Mouse (Mus musculus): Measurements from ENCODE around the gene Vcp. TPM values are rescaled to one million over a fixed set of nuclear protein-coding genes. Genes with fewer than 3 reads are reported as not detected.

The Vcp gene
- polyA plus RNA-seq, 1 experiment: 319 TPM

GRCm38 (mm10) chr4:42933630-42934029, 66.7 kb downstream of the Vcp start:
- no peak overlapping the region for H3K4me3 ChIP-seq (ENCODE audit: insufficient read depth, poor library complexity, severe bottlenecking)
- H3K36me3 ChIP-seq (ENCODE audit: control insufficient read depth, insufficient read depth): no peaks in the 10 kb centered on the region
- TF ChIP-seq FOSL1 (IDR thresholded peaks at IDR 0.05; ENCODE audit: insufficient read depth, low read length, poor library complexity, severe bottlenecking) (no peak), USF1 (IDR thresholded peaks at IDR 0.05; ENCODE audit: low read depth) (no peak), CEBPB (IDR thresholded peaks at IDR 0.05; ENCODE audit: low read depth) (no peak), MAX (IDR thresholded peaks at IDR 0.05) (no peak), MYOG (IDR thresholded peaks at IDR 0.05; ENCODE audit: control insufficient read depth, extremely low read depth, insufficient read length) (no peak)
- H3K79me2 ChIP-seq (ENCODE audit: control insufficient read depth, insufficient read depth): no peaks in the 10 kb centered on the region
- no peak overlapping the region for H3ac ChIP-seq (ENCODE audit: control insufficient read depth, insufficient read length, low read depth)
- no peaks in the 10 kb centered on the region for H3K79me3 ChIP-seq (ENCODE audit: low read depth)
- peaks cover 72% of the 10 kb centered on the region for H3K27me3 ChIP-seq (ENCODE audit: control insufficient read depth, insufficient read depth, insufficient read length)

DNA sequence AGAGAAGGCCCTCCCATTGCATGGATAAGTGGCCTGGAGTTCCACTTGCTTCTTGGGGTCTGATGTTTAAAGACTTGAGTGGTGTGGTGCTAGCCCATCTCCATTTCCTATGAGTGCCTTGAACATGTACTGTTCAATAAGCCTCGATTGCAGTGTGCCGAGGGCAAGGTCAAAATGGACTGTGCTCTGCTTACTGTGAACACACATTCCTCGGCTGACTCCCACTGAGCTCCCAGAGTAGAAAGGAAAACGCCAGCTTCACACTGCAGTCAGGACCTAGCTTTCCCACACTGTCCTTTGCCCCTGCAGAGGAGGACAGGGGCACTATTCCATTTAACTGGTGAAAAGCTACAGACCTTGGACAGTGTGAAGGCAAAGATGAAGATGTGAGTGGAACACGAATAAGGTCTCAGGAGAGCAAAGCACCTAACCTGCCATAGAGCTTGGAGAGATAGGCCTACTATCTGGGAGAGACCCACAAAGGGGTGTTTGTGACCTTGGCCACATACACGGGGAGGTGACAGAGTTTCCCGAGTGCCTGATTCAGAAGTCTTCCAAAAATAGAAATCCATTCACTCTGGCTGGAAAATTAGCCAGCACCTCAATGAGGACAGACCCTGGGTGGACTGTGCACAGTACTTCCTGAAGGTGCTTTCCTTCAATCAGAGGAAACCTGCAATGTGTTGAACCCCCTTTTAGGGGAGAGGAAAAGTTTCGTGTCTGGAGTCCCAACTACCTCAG, 67.9 kb downstream of the Vcp start:
- Histone ChIP-seq H3K79me2 (ENCODE audit: control insufficient read depth, insufficient read depth) (no peaks in the 10 kb centered on the region), H3K79me3 (ENCODE audit: low read depth) (no peaks in the 10 kb centered on the region), H3K36me3 (ENCODE audit: control insufficient read depth, insufficient read depth) (no peaks in the 10 kb centered on the region), H3ac (ENCODE audit: control insufficient read depth, insufficient read length, low read depth) (no peak overlapping the region), H3K4me3 (ENCODE audit: insufficient read depth, poor library complexity, severe bottlenecking) (no peak overlapping the region), H3K27me3 (ENCODE audit: control insufficient read depth, insufficient read depth, insufficient read length) (peaks cover 59% of the 10 kb centered on the region)
- TF ChIP-seq CTCF (IDR thresholded peaks at IDR 0.05; ENCODE audit: control insufficient read depth, insufficient read depth, insufficient read length): no peak
- no peak for TF ChIP-seq MAX (IDR thresholded peaks at IDR 0.05)
- TF ChIP-seq MYOD1 (IDR thresholded peaks at IDR 0.05; ENCODE audit: control insufficient read depth, insufficient read length, low read depth): no peak
- no peak for TF ChIP-seq CEBPB (IDR thresholded peaks at IDR 0.05; ENCODE audit: low read depth)
- TF ChIP-seq FOSL1 (IDR thresholded peaks at IDR 0.05; ENCODE audit: insufficient read depth, low read length, poor library complexity, severe bottlenecking): no peak
- TF ChIP-seq USF1 (IDR thresholded peaks at IDR 0.05; ENCODE audit: low read depth): no peak
- TF ChIP-seq MYOG (IDR thresholded peaks at IDR 0.05; ENCODE audit: control insufficient read depth, extremely low read depth, insufficient read length): no peak

Other genes starting within 250 kb of the Vcp start
- gene Ccl19, start 243.9 kb downstream of the Vcp start, polyA plus RNA-seq (2012; fragmentation: generic; extraction: Trizol): not detected
- not detected for gene Ccl21a, start 226.5 kb downstream of the Vcp start, polyA plus RNA-seq (2012; fragmentation: generic; extraction: Trizol)
- not detected for gene Fam205a1, start 146.6 kb downstream of the Vcp start, polyA plus RNA-seq (2012; fragmentation: generic; extraction: Trizol)
- gene Gm12394, start 143.7 kb downstream of the Vcp start, polyA plus RNA-seq (2012; fragmentation: generic; extraction: Trizol): not detected
- gene Fam205c, start 126.3 kb downstream of the Vcp start, polyA plus RNA-seq (2012; fragmentation: generic; extraction: Trizol): not detected
- gene Phf24, start 83.8 kb downstream of the Vcp start, polyA plus RNA-seq (2012; fragmentation: generic; extraction: Trizol): not detected
- 5.3 TPM for gene Dnajb5, start 50.7 kb downstream of the Vcp start, polyA plus RNA-seq (2012; fragmentation: generic; extraction: Trizol)
- gene 1700022I11Rik, start 30.9 kb downstream of the Vcp start, polyA plus RNA-seq (2012; fragmentation: generic; extraction: Trizol): 0.48 TPM
- gene Fancg, start 10.0 kb upstream of the Vcp start, polyA plus RNA-seq (2012; fragmentation: generic; extraction: Trizol): 3.2 TPM
- 4.9 TPM for gene Pigo, start 25.3 kb upstream of the Vcp start, polyA plus RNA-seq (2012; fragmentation: generic; extraction: Trizol)
- gene Stoml2, start 31.2 kb upstream of the Vcp start, polyA plus RNA-seq (2012; fragmentation: generic; extraction: Trizol): 133 TPM
- gene Fam214b, start 45.7 kb upstream of the Vcp start, polyA plus RNA-seq (2012; fragmentation: generic; extraction: Trizol): 4.8 TPM
- gene Unc13b, start 58.4 kb upstream of the Vcp start, polyA plus RNA-seq (2012; fragmentation: generic; extraction: Trizol): 0.08 TPM

All from C2C12 (cell line).